In the genomic region with DNA sequence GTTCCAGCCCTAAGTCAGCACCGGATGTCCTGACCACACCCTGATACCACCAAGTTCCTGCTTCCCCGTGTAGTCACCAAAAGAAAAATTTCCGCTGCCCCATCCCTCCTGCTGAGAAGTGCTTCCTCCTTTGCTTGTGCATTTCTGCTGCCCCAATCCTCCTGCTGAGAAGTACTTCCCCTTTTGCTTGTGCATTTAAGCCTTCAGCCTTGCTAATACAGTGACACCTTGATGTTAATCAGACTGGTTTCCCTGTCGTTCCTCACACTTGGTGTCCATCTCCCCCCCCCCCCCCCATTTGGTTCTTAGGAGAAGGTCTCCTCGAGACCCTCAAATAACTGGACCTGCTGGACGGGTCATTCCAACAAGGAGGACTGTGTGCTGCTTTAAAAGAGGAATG, we compare ENCODE assay signal across 38 mouse cellular contexts. TPM values are rescaled to one million over a fixed set of nuclear protein-coding genes. Genes with fewer than 3 reads are reported as not detected.
"Had no signal": no experiment of that assay in that cellular context is flagged by ENCODE, and none has a peak within 500 bp of the region (broad histone marks: within the 10 kb centered on the region; RNA-seq: fewer than 3 reads in every experiment).

No protein-coding gene starts in this region.

RNA-seq across cellular contexts. Expression of a gene that starts 39.0 kb away (rescaled TPM):
- total RNA-seq: left cerebral cortex, postnatal 10 days; left cerebral cortex, postnatal 14 days; left cerebral cortex, postnatal 25 days; left cerebral cortex, postnatal 36 days; left cerebral cortex, postnatal 4 days; liver, adult 2 months; megakaryocyte progenitor cell, adult 5-6 weeks; megakaryocyte, adult 5-6 weeks; megakaryocyte-erythroid progenitor cell, adult 5-6 weeks; midbrain, postnatal 0 days; monocyte, adult 5-6 weeks had no signal
- polyA plus RNA-seq: limb, embryonic 10.5 days; limb, embryonic 11.5 days; limb, embryonic 12.5 days; limb, embryonic 13.5 days; limb, embryonic 14.5 days; limb, embryonic 15.5 days; liver, adult 2 months; liver, embryonic 11.5 days; liver, embryonic 12.5 days; liver, embryonic 13.5 days; liver, embryonic 14.5 days; liver, embryonic 15.5 days; liver, embryonic 16.5 days; liver, postnatal 0 days; lung, adult 2 months; lung, embryonic 14.5 days; lung, embryonic 15.5 days; lung, embryonic 16.5 days; lung, postnatal 0 days; macrophage; midbrain, embryonic 10.5 days; midbrain, embryonic 11.5 days; midbrain, embryonic 12.5 days; midbrain, embryonic 13.5 days; midbrain, embryonic 14.5 days; midbrain, embryonic 15.5 days; midbrain, postnatal 0 days; neural tube, embryonic 11.5 days; neural tube, embryonic 12.5 days had no signal
